Mouse (Mus musculus) neutrophil, adult 5-6 weeks (primary cell): ENCODE data around the gene Erf. TPM values are rescaled to one million over a fixed set of nuclear protein-coding genes. Genes with fewer than 3 reads are reported as not detected.

Experiments used
- ATAC-seq: fragments of 151-379, 151-347 bp; 2 replicates; pipeline ENCODE4 v1.8.0; 2017; ENCODE audit warnings: mild to moderate bottlenecking, moderate TSS enrichment; ENCODE audit not compliant: insufficient number of reproducible peaks, poor library complexity, low FRiP score, severe bottlenecking; ENCODE audit errors: extremely low read depth
- total RNA-seq: library from RNA; stranded (forward); fragments of 200-1000 nt; gene quantifications from 2 replicates; pipeline ENCODE4 v1.2.3, GENCODE M21; 2017

Gene Erf
- total RNA-seq, 1 experiment from 2014 or later, result 6.4 TPM

- ATAC-seq, result peak; percentile 22; the same call in 1 of the 2 replicates
Observed at GRCm38 (mm10) chr7:25220457-25221101, 30.0 kb downstream of the Erf start, which contains the start of gene Dedd2. Gene Dedd2 (minus strand): TSS chr7:25220615.

- peak; percentile 78 for ATAC-seq
Observed at GRCm38 (mm10) chr7:25219756-25220456, 30.7 kb downstream of the Erf start.

- ATAC-seq, result no peak
Observed at GRCm38 (mm10) chr7:25219416-25219750, 31.2 kb downstream of the Erf start.

- no peak for ATAC-seq
Observed at GRCm38 (mm10) chr7:25218705-25219415, 31.7 kb downstream of the Erf start.

- peak; percentile 37 for ATAC-seq
Observed at GRCm38 (mm10) chr7:25217653-25218395, 32.7 kb downstream of the Erf start.

- no peak for ATAC-seq
Observed at GRCm38 (mm10) chr7:25214172-25214571, 36.4 kb downstream of the Erf start.

GRCm38 (mm10) chr7:25213099-25213498 lies 37.5 kb downstream of the Erf start:
- no peak for ATAC-seq

GRCm38 (mm10) chr7:25210482-25210881 lies 40.1 kb downstream of the Erf start:
- ATAC-seq, result no peak

GRCm38 (mm10) chr7:25209161-25209622 lies 41.4 kb downstream of the Erf start:
- peak; percentile 36; the same call in 1 of the 2 replicates for ATAC-seq

- no peak for ATAC-seq
Observed at GRCm38 (mm10) chr7:25206094-25206830, 44.3 kb downstream of the Erf start.

GRCm38 (mm10) chr7:25205355-25206093 lies 45.0 kb downstream of the Erf start:
- ATAC-seq, result peak; percentile 73

- no peak for ATAC-seq
Observed at GRCm38 (mm10) chr7:25203624-25204023, 46.9 kb downstream of the Erf start.

GRCm38 (mm10) chr7:25197384-25198018 lies 53.1 kb downstream of the Erf start:
- ATAC-seq, result no peak

GRCm38 (mm10) chr7:25196107-25196506 lies 54.5 kb downstream of the Erf start:
- ATAC-seq, result no peak

GRCm38 (mm10) chr7:25195148-25195547 lies 55.4 kb downstream of the Erf start:
- no peak for ATAC-seq
